Mouse (Mus musculus): ENCODE results near the gene Troap. TPM values are rescaled to one million over a fixed set of nuclear protein-coding genes. Genes with fewer than 3 reads are reported as not detected.
"Not testable (repeated sequence)": the region's sequence is repeated elsewhere in the genome, so short reads cannot be mapped to it uniquely, and the experiment has no call there.

Troap gene
- polyA plus RNA-seq, 1 experiment from 2014 or later, result 7.1 TPM

DNA sequence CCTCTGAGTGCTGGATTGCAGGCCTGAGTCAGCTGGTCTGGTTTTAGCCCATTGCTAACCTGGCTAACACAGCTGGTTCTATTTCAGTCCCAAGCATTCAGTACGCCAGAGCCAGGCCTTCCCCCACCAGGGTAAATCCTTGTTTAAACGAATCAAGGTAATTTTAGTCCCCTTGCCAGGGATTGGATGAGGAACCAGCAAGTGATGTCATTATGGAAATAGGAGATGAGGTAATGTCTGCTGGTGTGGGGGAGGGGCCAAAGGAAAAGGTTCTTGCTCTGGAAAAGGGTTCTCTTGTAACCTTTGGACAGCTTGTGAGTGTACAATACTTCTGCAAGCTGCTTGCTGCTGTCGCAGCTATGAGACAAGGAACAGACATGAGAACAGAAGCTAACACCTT lies 29.5 kb upstream of the Troap start:
- no peaks in the 10 kb centered on the region for H3K4me1 ChIP-seq (replicated peaks; ENCODE audit: control insufficient read depth, insufficient read depth)
- no peaks in the 10 kb centered on the region for H3K27me3 ChIP-seq (ENCODE audit: control insufficient read depth, insufficient read depth, low read length)
- H3K4me2 ChIP-seq (replicated peaks; ENCODE audit: low read depth), result no peak overlapping the region
- H3K36me3 ChIP-seq (ENCODE audit: control insufficient read depth, insufficient read depth, low read length), result no peaks in the 10 kb centered on the region
- peak; percentile 79 for ATAC-seq (ENCODE audit: low FRiP score, low TSS enrichment)
- H3K9ac ChIP-seq (ENCODE audit: low read length), result no peak overlapping the region
- TF ChIP-seq EP300 (optimal IDR thresholded peaks at IDR 0.05), result no peak
- no peak for TF ChIP-seq CTCF (IDR thresholded peaks at IDR 0.05; ENCODE audit: low read depth)
- peak; percentile 73 for DNase-seq (ENCODE audit: low spot score)
- no peak overlapping the region for H3K27ac ChIP-seq (replicated peaks)
- WGBS, result 32% methylated on average over 3 of the region's 3 CpGs
- H3K4me3 ChIP-seq (ENCODE audit: low read depth, low read length), result no peak overlapping the region
- no peaks in the 10 kb centered on the region for H3K9me3 ChIP-seq (ENCODE audit: control insufficient read depth, low read length)

GRCm38 (mm10) chr15:99045734-99046133 lies 28.6 kb upstream of the Troap start:
- H3K27ac ChIP-seq (replicated peaks); H3K36me3 ChIP-seq (ENCODE audit: control insufficient read depth, insufficient read depth, low read length); H3K4me2 ChIP-seq (replicated peaks; ENCODE audit: low read depth); H3K27me3 ChIP-seq (ENCODE audit: control insufficient read depth, insufficient read depth, low read length); ATAC-seq (ENCODE audit: low FRiP score, low TSS enrichment); DNase-seq (ENCODE audit: low spot score); H3K9ac ChIP-seq (ENCODE audit: low read length); H3K4me3 ChIP-seq (ENCODE audit: low read depth, low read length); H3K9me3 ChIP-seq (ENCODE audit: control insufficient read depth, low read length); H3K4me1 ChIP-seq (replicated peaks; ENCODE audit: control insufficient read depth, insufficient read depth): not testable (repeated sequence)
- 84% methylated on average over 6 of the region's 6 CpGs for WGBS

DNA sequence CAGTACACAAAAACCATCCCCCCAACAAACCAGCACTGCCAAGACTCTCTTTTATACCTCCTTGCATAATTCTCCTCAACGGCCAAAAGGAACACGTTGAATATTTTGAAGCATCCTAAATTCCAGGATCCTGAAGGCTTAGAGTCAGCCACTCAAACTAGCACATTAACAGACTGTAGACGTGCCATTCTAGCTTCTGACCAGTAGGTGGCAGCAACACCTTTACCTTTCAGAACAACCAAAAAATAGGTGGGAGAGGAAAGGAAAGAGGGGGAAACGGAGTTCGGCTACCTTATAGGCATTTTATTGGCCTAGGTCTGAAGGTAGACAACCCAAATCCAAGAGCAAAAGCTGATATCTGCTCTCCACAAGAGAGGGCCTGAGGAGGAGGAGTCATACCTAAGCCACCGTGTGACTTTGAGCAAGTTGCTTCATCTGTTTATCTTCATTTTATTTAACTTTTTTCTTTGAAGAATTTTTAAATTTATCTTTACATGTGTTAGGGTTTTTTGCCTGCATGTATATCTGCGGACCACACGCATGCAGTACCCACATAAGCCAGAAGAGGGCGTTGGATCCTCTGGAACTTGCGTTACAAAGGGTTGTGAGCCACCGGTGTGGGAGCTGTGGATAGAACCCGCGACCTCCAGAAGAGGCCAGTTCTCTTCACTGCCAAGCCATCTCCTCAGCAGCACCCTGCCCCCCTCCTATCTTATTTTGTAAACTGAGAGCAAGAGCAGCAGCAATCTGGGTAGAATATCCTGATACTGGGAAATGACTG lies 24.7 kb upstream of the Troap start:
- Histone ChIP-seq H3K4me2 (replicated peaks; ENCODE audit: low read depth) (no peak overlapping the region), H3K27ac (replicated peaks) (no peak overlapping the region), H3K4me3 (ENCODE audit: low read depth, low read length) (no peak overlapping the region), H3K36me3 (ENCODE audit: control insufficient read depth, insufficient read depth, low read length) (no peaks in the 10 kb centered on the region), H3K9me3 (ENCODE audit: control insufficient read depth, low read length) (no peaks in the 10 kb centered on the region), H3K27me3 (ENCODE audit: control insufficient read depth, insufficient read depth, low read length) (no peaks in the 10 kb centered on the region), H3K4me1 (replicated peaks; ENCODE audit: control insufficient read depth, insufficient read depth) (peaks cover 3% of the 10 kb centered on the region; the same call in 1 of the 2 replicates), H3K9ac (ENCODE audit: low read length) (no peak overlapping the region)
- WGBS, result 30% methylated on average over 13 of the region's 13 CpGs
- TF ChIP-seq EP300 (optimal IDR thresholded peaks at IDR 0.05) (no peak), CTCF (IDR thresholded peaks at IDR 0.05; ENCODE audit: low read depth) (peak; percentile 92)
- ATAC-seq (ENCODE audit: low FRiP score, low TSS enrichment), result no peak
- DNase-seq (ENCODE audit: low spot score), result peak; percentile 51

- H3K27ac ChIP-seq (replicated peaks), result no peak overlapping the region
- peaks cover 6% of the 10 kb centered on the region; the same call in 1 of the 2 replicates for H3K4me1 ChIP-seq (replicated peaks; ENCODE audit: control insufficient read depth, insufficient read depth)
- no peaks in the 10 kb centered on the region for H3K36me3 ChIP-seq (ENCODE audit: control insufficient read depth, insufficient read depth, low read length)
- 13% methylated on average over 9 of the region's 9 CpGs for WGBS
- TF ChIP-seq CTCF (IDR thresholded peaks at IDR 0.05; ENCODE audit: low read depth), result no peak
- no peak for TF ChIP-seq EP300 (optimal IDR thresholded peaks at IDR 0.05)
- DNase-seq (ENCODE audit: low spot score) (peak; percentile 41), ATAC-seq (ENCODE audit: low FRiP score, low TSS enrichment) (no peak)
- H3K4me2 ChIP-seq (replicated peaks; ENCODE audit: low read depth), result no peak overlapping the region
- 0 out of 2 replicates have a peak overlapping the region, but pooled peaks have one; percentile 23 for H3K9ac ChIP-seq (ENCODE audit: low read length)
- H3K4me3 ChIP-seq (ENCODE audit: low read depth, low read length), result no peak overlapping the region
- peaks cover 10% of the 10 kb centered on the region; the same call in 1 of the 2 replicates for H3K27me3 ChIP-seq (ENCODE audit: control insufficient read depth, insufficient read depth, low read length)
- H3K9me3 ChIP-seq (ENCODE audit: control insufficient read depth, low read length), result no peaks in the 10 kb centered on the region
These were observed 21.0 kb upstream of the Troap start for GRCm38 (mm10) chr15:99053373-99053772.

- Histone ChIP-seq H3K27ac (replicated peaks) (no peak within 1 kb of the TSS), H3K9me3 (ENCODE audit: control insufficient read depth, low read length) (no peaks in the 10 kb centered on the region), H3K4me2 (replicated peaks; ENCODE audit: low read depth) (peak within 1 kb of the TSS; percentile 62), H3K4me1 (replicated peaks; ENCODE audit: control insufficient read depth, insufficient read depth) (peaks cover 6% of the 10 kb centered on the region; the same call in 1 of the 2 replicates), H3K9ac (ENCODE audit: low read length) (0 out of 2 replicates have a peak within 1 kb of the TSS, but pooled peaks have one; percentile 1), H3K27me3 (ENCODE audit: control insufficient read depth, insufficient read depth, low read length) (peaks cover 10% of the 10 kb centered on the region; the same call in 1 of the 2 replicates), H3K36me3 (ENCODE audit: control insufficient read depth, insufficient read depth, low read length) (no peaks in the 10 kb centered on the region), H3K4me3 (ENCODE audit: low read depth, low read length) (peak within 1 kb of the TSS; percentile 36)
- ATAC-seq (ENCODE audit: low FRiP score, low TSS enrichment) (0 out of 2 replicates have a peak, but pooled peaks have one; percentile 12), DNase-seq (ENCODE audit: low spot score) (no peak)
- TF ChIP-seq CTCF (IDR thresholded peaks at IDR 0.05; ENCODE audit: low read depth) (no peak), EP300 (optimal IDR thresholded peaks at IDR 0.05) (no peak)
- WGBS, result 7% methylated on average over 30 of the region's 30 CpGs
These were observed 19.3 kb upstream of the Troap start, which contains the start of gene Prph for GRCm38 (mm10) chr15:99055040-99055439. TSS of gene Prph (plus strand) at chr15:99055174.

DNA sequence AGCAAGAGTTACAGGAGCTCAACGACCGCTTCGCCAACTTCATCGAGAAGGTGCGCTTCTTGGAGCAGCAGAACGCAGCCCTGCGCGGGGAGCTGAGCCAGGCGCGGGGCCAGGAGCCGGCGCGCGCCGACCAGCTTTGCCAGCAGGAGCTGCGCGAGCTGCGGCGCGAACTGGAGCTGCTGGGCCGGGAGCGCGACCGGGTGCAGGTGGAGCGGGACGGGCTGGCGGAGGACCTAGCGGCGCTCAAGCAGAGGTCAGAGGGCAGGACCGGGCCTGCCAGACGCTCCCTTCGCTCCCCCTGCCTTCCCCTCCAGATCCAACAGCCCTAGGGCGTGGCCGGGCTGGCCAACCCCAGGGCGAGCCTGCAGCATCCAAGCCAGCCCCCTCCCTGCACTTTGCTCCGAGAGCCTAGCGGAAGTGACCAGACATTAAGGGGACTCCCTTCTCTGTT lies 18.8 kb upstream of the Troap start:
- H3K36me3 ChIP-seq (ENCODE audit: control insufficient read depth, insufficient read depth, low read length), result no peaks in the 10 kb centered on the region
- DNase-seq (ENCODE audit: low spot score), result peak; percentile 46
- H3K4me3 ChIP-seq (ENCODE audit: low read depth, low read length), result peak overlapping the region; percentile 36
- no peaks in the 10 kb centered on the region for H3K9me3 ChIP-seq (ENCODE audit: control insufficient read depth, low read length)
- ATAC-seq (ENCODE audit: low FRiP score, low TSS enrichment), result peak; percentile 39
- H3K4me2 ChIP-seq (replicated peaks; ENCODE audit: low read depth), result peak overlapping the region; percentile 62
- 0 out of 2 replicates have a peak overlapping the region, but pooled peaks have one; percentile 1 for H3K9ac ChIP-seq (ENCODE audit: low read length)
- under 1% methylated on average over 36 of the region's 37 CpGs for WGBS
- no peak overlapping the region for H3K27ac ChIP-seq (replicated peaks)
- peaks cover 10% of the 10 kb centered on the region; the same call in 1 of the 2 replicates for H3K27me3 ChIP-seq (ENCODE audit: control insufficient read depth, insufficient read depth, low read length)
- TF ChIP-seq CTCF (IDR thresholded peaks at IDR 0.05; ENCODE audit: low read depth) (no peak), EP300 (optimal IDR thresholded peaks at IDR 0.05) (no peak)
- peaks cover 6% of the 10 kb centered on the region; the same call in 1 of the 2 replicates for H3K4me1 ChIP-seq (replicated peaks; ENCODE audit: control insufficient read depth, insufficient read depth)

All from stomach, postnatal 0 days (tissue).